ENCODE assay signal across 29 mouse cellular contexts in the genomic region with DNA sequence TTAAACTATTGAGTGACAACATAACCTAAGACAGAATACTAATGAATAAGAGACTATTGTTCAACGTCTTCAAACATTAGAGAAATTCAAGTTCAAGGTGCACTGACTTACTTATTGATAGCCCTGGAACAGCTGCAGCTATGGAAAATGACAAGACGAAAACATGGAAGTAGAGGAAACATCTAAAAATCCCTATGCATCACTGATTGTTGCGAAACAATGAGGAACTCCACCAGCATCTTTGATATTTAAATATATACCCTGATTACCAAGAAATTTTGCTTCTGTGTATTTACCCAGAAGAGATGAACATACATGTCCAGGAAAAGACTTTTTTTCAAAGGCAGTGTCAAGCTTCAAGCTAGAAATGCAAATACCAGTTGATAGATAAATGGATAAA.
"Had no signal": no experiment of that assay in that cellular context is flagged by ENCODE, and none has a peak within 500 bp of the region (broad histone marks: within the 10 kb centered on the region; RNA-seq: fewer than 3 reads in every experiment).

No protein-coding gene starts in this region.

- H3K4me3 ChIP-seq: left cerebral cortex, adult 2 months; limb, embryonic 10.5 days; limb, embryonic 12.5 days; limb, embryonic 13.5 days; limb, embryonic 15.5 days; liver, embryonic 12.5 days; liver, embryonic 13.5 days; liver, embryonic 15.5 days; lung, embryonic 15.5 days; megakaryocyte, embryonic 14.5 days; midbrain, embryonic 10.5 days; midbrain, embryonic 12.5 days; midbrain, embryonic 13.5 days; midbrain, embryonic 15.5 days had no signal

- DNase-seq: left cerebral cortex, postnatal 4 days; liver; liver, embryonic 13.5 days; liver, postnatal 0 days; lung, adult 18-20 months; lung, adult 2 months; lung, embryonic 14.5 days; lung, postnatal 10 days; lung, postnatal 14 days; lung, postnatal 36 days; lung, postnatal 4 days; midbrain, embryonic 14.5 days had no signal

- H3K27me3 ChIP-seq: limb, embryonic 12.5 days; limb, embryonic 13.5 days; limb, embryonic 15.5 days; liver, embryonic 12.5 days; liver, embryonic 13.5 days; liver, embryonic 15.5 days; lung, embryonic 15.5 days; megakaryocyte, embryonic 14.5 days; midbrain, embryonic 12.5 days; midbrain, embryonic 13.5 days; midbrain, embryonic 15.5 days had no signal

- ATAC-seq: liver, embryonic 12.5 days; liver, postnatal 0 days; lung, postnatal 0 days; midbrain, embryonic 13.5 days; midbrain, embryonic 15.5 days; midbrain, embryonic 16.5 days had no signal

- H3K36me3 ChIP-seq: limb, embryonic 10.5 days; limb, embryonic 12.5 days; limb, embryonic 13.5 days; limb, embryonic 15.5 days; liver, embryonic 12.5 days; liver, embryonic 13.5 days; liver, embryonic 15.5 days; lung, embryonic 15.5 days; midbrain, embryonic 10.5 days; midbrain, embryonic 12.5 days; midbrain, embryonic 13.5 days; midbrain, embryonic 15.5 days had no signal

- H3K4me2 ChIP-seq: limb, embryonic 12.5 days; limb, embryonic 13.5 days; limb, embryonic 15.5 days; liver, embryonic 11.5 days; liver, embryonic 12.5 days; liver, embryonic 13.5 days; liver, embryonic 15.5 days; lung, embryonic 14.5 days; lung, embryonic 15.5 days; midbrain, embryonic 11.5 days; midbrain, embryonic 12.5 days; midbrain, embryonic 13.5 days; midbrain, embryonic 15.5 days had no signal
